Mouse (Mus musculus) forebrain, embryonic 16.5 days (tissue): ENCODE measurements around the gene Lrch1. TPM values are rescaled to one million over a fixed set of nuclear protein-coding genes. Genes with fewer than 3 reads are reported as not detected.

Experiments used
- ATAC-seq: fragments of 200-750 bp; cut with Nextera tagmentation; 2 replicates; pipeline ENCODE4 v1.8.0; 2017; ENCODE audit warnings: mild to moderate bottlenecking, moderate library complexity
- H3K27ac ChIP-seq: fragments of 300-500 bp; sonication (generic); 2 replicates; pipeline ENCODE4 v1.5.1; 2014; ENCODE audit warnings: low read length, control low read depth
- H3K27me3 ChIP-seq: fragments of 300-500 bp; sonication (generic); replicated peaks from 2 replicates; pipeline ENCODE4 v1.6.1; 2014; ENCODE audit warnings: low read length; ENCODE audit not compliant: control insufficient read depth, insufficient read depth
- H3K36me3 ChIP-seq: fragments of 300-500 bp; sonication (generic); 2 replicates; pipeline ENCODE4 v1.6.1; 2014; ENCODE audit not compliant: control insufficient read depth, insufficient read depth
- H3K4me1 ChIP-seq: fragments of 300-500 bp; sonication (generic); replicated peaks from 2 replicates; pipeline ENCODE4 v1.6.1; 2014; ENCODE audit warnings: low read length; ENCODE audit not compliant: control insufficient read depth, insufficient read depth
- H3K4me2 ChIP-seq: fragments of 300-500 bp; sonication (generic); 2 replicates; pipeline ENCODE4 v1.6.1; 2014; ENCODE audit warnings: mild to moderate bottlenecking, low read length, control low read depth
- H3K4me3 ChIP-seq: fragments of 300-500 bp; sonication (generic); replicated peaks from 2 replicates; pipeline ENCODE4 v1.5.1; 2014; ENCODE audit warnings: mild to moderate bottlenecking, low read length, control low read depth
- H3K9ac ChIP-seq: fragments of 300-500 bp; sonication (generic); replicated peaks from 2 replicates; pipeline ENCODE4 v1.6.1; 2014; ENCODE audit warnings: low read depth, low read length, control low read depth
- H3K9me3 ChIP-seq: fragments of 300-500 bp; sonication (generic); 2 replicates; pipeline ENCODE4 v1.6.1; 2016; ENCODE audit warnings: low read length; ENCODE audit not compliant: control insufficient read depth
- WGBS: fragments of 180-500 bp; shearing (Covaris S2); extraction: QIAGEN DNeasy Blood & Tissue Kit; methylation state at CpG from one replicate; pipeline ENCODE4 v1.1.7; 2014; 5-methylcytosine and 5-hydroxymethylcytosine counted together
- polyA plus RNA-seq: library from polyadenylated mRNA; unstranded; fragments of >200 nt; fragmentation: Nextera tagmentation; extraction: Ambion mirVana; gene quantifications from 2 replicates; pipeline ENCODE4 v1.2.1, GENCODE M21; 2015

Gene Lrch1
- polyA plus RNA-seq, 1 experiment from 2014 or later, result 12.5 TPM

- ATAC-seq, result peak; percentile 55
- H3K27ac ChIP-seq, result 0 out of 2 replicates have a peak overlapping the region, but pooled peaks have one; percentile 5
- no peak overlapping the region for H3K4me3 ChIP-seq
- 62% methylated on average over 7 of the region's 7 CpGs for WGBS
- H3K9ac ChIP-seq, result no peak overlapping the region
- H3K4me1 ChIP-seq, result 0 out of 2 replicates have a peak, but pooled peaks cover 11% of the 10 kb centered on the region
- no peak overlapping the region for H3K4me2 ChIP-seq
- no peaks in the 10 kb centered on the region for H3K36me3 ChIP-seq
- no peaks in the 10 kb centered on the region for H3K27me3 ChIP-seq
- H3K9me3 ChIP-seq, result no peaks in the 10 kb centered on the region
These were observed 124.7 kb downstream of the Lrch1 start for GRCm38 (mm10) chr14:74822757-74823680.

- no peaks in the 10 kb centered on the region for H3K36me3 ChIP-seq
- ATAC-seq, result no peak
- WGBS, result 79% methylated on average over 2 of the region's 2 CpGs
- no peaks in the 10 kb centered on the region for H3K9me3 ChIP-seq
- no peak overlapping the region for H3K4me2 ChIP-seq
- H3K4me1 ChIP-seq, result 0 out of 2 replicates have a peak, but pooled peaks cover 11% of the 10 kb centered on the region
- H3K27ac ChIP-seq, result no peak overlapping the region
- no peaks in the 10 kb centered on the region for H3K27me3 ChIP-seq
- no peak overlapping the region for H3K9ac ChIP-seq
- no peak overlapping the region for H3K4me3 ChIP-seq
These were observed 125.6 kb downstream of the Lrch1 start for GRCm38 (mm10) chr14:74822048-74822447.

GRCm38 (mm10) chr14:74820180-74820813 is 127.4 kb downstream of the Lrch1 start:
- H3K4me3 ChIP-seq, result no peak overlapping the region
- ATAC-seq, result no peak
- no peak overlapping the region for H3K4me2 ChIP-seq
- no peaks in the 10 kb centered on the region for H3K36me3 ChIP-seq
- H3K4me1 ChIP-seq, result 0 out of 2 replicates have a peak, but pooled peaks cover 11% of the 10 kb centered on the region
- H3K9me3 ChIP-seq, result no peaks in the 10 kb centered on the region
- 78% methylated on average over 11 of the region's 11 CpGs for WGBS
- no peak overlapping the region for H3K27ac ChIP-seq
- no peaks in the 10 kb centered on the region for H3K27me3 ChIP-seq
- no peak overlapping the region for H3K9ac ChIP-seq

- no peaks in the 10 kb centered on the region for H3K9me3 ChIP-seq
- H3K9ac ChIP-seq, result no peak overlapping the region
- H3K36me3 ChIP-seq, result no peaks in the 10 kb centered on the region; the same call in 1 of the 2 replicates
- no peak overlapping the region for H3K27ac ChIP-seq
- H3K27me3 ChIP-seq, result no peaks in the 10 kb centered on the region
- ATAC-seq, result no peak
- H3K4me1 ChIP-seq, result peaks cover 7% of the 10 kb centered on the region; the same call in 1 of the 2 replicates
- no peak overlapping the region for H3K4me3 ChIP-seq
- 24% methylated on average over 6 of the region's 6 CpGs for WGBS
- no peak overlapping the region for H3K4me2 ChIP-seq
These were observed 131.0 kb downstream of the Lrch1 start for GRCm38 (mm10) chr14:74816705-74817104.

DNA sequence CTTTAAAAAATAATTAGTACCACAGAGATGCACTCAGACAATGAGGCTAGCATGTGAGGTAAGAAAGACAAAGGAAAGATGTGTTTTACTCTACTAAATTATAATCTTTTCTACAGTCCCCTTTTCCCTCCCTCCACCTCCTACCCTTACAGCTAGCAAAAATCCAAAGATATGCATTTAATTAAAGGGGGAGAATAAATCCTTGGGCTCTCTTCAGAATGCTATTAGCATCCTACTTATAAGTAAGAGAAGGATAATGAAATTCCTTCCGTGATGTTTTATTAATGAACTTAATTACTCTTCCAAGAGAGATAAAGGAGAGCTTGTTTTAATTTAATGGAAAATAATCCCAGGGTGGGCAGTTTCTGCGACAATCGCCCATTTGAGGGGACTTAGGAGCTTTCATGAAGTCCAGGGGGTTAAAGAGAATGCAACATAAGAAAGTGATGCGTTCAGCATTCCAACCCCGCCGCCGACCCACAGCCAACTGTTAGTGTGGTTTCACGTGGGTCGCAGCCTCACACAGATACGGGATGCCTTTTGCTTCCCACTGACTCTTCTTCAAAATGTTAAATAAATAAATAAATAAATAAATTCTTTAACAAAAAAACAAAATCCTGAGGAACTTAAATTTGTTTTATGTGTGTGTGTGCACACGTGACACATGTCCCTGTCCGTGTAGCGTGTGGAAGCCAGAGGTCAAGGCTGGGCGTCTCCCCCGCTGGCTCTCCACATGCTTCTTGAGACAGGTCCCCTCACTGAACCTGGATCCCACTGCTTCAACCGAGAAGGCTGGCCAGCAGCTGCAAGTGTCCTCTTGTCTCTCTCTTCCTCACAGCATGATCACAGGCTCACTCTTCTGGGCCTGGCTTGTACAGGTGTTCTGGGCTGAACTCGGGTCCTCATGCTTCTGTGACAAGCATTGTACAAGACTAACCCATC is 132.6 kb downstream of the Lrch1 start:
- H3K27me3 ChIP-seq, result no peaks in the 10 kb centered on the region
- peaks cover 2% of the 10 kb centered on the region; the same call in 1 of the 2 replicates for H3K36me3 ChIP-seq
- H3K4me2 ChIP-seq, result no peak overlapping the region
- H3K9ac ChIP-seq, result no peak overlapping the region
- no peak overlapping the region for H3K4me3 ChIP-seq
- no peaks in the 10 kb centered on the region for H3K9me3 ChIP-seq
- WGBS, result 42% methylated on average over 17 of the region's 17 CpGs
- H3K4me1 ChIP-seq, result peaks cover 5% of the 10 kb centered on the region; the same call in 1 of the 2 replicates
- peak; percentile 71 for ATAC-seq
- no peak overlapping the region for H3K27ac ChIP-seq

DNA sequence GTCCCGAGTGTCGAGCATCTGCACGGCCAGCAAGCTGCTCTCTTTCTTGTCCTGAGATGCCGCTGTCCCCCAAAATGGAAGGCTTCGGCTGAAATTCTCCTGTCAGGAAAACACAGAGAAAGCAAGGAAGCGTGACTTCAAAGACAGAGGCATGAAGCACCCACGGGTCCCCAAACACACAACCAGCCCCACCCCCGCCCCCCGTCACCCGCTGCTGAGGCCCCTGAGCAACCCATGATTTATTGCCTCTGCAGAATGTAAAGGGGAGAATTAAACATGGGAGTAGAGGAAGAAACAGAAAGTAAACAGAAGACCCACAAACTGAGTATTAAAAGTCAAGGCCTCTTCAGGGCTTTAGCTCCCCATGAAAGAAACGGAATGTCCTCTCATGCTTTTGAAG is 136.1 kb downstream of the Lrch1 start:
- no peak overlapping the region for H3K27ac ChIP-seq
- H3K4me3 ChIP-seq, result no peak overlapping the region
- ATAC-seq, result no peak
- no peaks in the 10 kb centered on the region for H3K27me3 ChIP-seq
- no peaks in the 10 kb centered on the region for H3K9me3 ChIP-seq
- 86% methylated on average over 11 of the region's 11 CpGs for whole genome bisulfite sequencing
- H3K4me2 ChIP-seq, result no peak overlapping the region
- H3K9ac ChIP-seq, result no peak overlapping the region
- H3K4me1 ChIP-seq, result peaks cover 2% of the 10 kb centered on the region; the same call in 1 of the 2 replicates
- H3K36me3 ChIP-seq, result peaks cover 2% of the 10 kb centered on the region; the same call in 1 of the 2 replicates

- Histone ChIP-seq H3K4me1 (peaks cover 11% of the 10 kb centered on the region), H3K9ac (no peak overlapping the region), H3K4me3 (no peak overlapping the region), H3K27ac (no peak overlapping the region), H3K9me3 (no peaks in the 10 kb centered on the region), H3K27me3 (no peaks in the 10 kb centered on the region), H3K4me2 (no peak overlapping the region), H3K36me3 (0 out of 2 replicates have a peak, but pooled peaks cover 3% of the 10 kb centered on the region)
- WGBS, result 66% methylated on average over 1 of the region's 1 CpGs
- no peak for ATAC-seq
These were observed 145.7 kb downstream of the Lrch1 start for GRCm38 (mm10) chr14:74801961-74802360.

- Histone ChIP-seq H3K4me2 (no peak overlapping the region), H3K36me3 (0 out of 2 replicates have a peak, but pooled peaks cover 4% of the 10 kb centered on the region), H3K9ac (no peak overlapping the region), H3K27me3 (no peaks in the 10 kb centered on the region), H3K4me1 (peaks cover 11% of the 10 kb centered on the region), H3K9me3 (no peaks in the 10 kb centered on the region), H3K4me3 (no peak overlapping the region), H3K27ac (no peak overlapping the region; the same call in 1 of the 2 replicates)
- 46% methylated on average over 16 of the region's 16 CpGs for WGBS
- ATAC-seq, result peak; percentile 86
These were observed 149.4 kb downstream of the Lrch1 start for GRCm38 (mm10) chr14:74798063-74798890.
